Mouse (Mus musculus): Measurements from ENCODE around the gene Oosp1. TPM values are rescaled to one million over a fixed set of nuclear protein-coding genes. Genes with fewer than 3 reads are reported as not detected.

Oosp1 gene
- total RNA-seq, 2 experiments from 2014 or later: not detected

- peak; percentile 92 for ATAC-seq (replicated peaks; ENCODE audit: low FRiP score, low TSS enrichment, poor library complexity, severe bottlenecking)
Observed at GRCm38 (mm10) chr19:11625231-11625630, 65.7 kb downstream of the Oosp1 start.

DNA sequence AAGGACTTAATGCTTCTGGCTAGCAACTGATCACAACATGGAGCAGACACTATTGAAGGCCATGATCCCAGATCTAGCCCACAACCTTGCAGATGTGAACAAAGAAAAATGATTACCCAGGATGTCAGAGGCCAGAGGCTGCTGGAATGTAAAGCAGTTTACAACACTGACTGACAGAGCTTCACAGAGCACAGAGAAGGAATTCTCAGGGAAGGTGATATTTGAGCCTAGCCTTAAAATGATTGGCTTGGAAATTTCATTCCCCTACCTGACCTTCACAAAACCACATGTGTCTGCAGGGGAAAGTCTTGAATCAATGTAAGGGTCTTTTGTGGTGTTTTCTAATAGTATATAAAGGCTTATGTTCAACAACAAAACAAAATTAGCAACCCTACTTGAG, 66.2 kb downstream of the Oosp1 start:
- no peak for ATAC-seq (replicated peaks; ENCODE audit: low FRiP score, low TSS enrichment, poor library complexity, severe bottlenecking)

DNA sequence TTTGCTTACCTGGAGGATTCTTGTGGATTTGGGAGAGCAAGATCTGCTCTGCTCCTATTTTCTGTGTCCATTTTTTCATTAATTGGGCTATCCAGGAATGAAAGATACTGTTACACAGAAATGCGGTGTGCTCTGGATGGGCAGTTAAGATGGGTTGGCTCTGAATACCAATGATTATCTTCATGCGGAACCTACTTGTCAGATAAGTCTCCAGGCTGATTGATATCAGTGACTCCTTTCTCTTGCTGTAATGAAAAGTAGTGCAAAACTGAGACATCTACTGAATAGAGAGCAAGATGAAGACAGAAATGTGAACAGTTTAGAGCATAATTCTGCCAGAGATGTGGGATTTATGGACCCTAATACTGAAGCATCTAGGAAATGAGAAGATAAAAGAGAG, 67.4 kb downstream of the Oosp1 start, which contains the start of gene Ms4a2:
TSS of gene Ms4a2 (minus strand) at position 169 of the 400 bp plus-strand sequence.
- ATAC-seq (replicated peaks; ENCODE audit: low FRiP score, low TSS enrichment, poor library complexity, severe bottlenecking): no peak

GRCm38 (mm10) chr19:11617983-11618382, 73.0 kb downstream of the Oosp1 start:
- peak; percentile 80 for ATAC-seq (replicated peaks; ENCODE audit: low FRiP score, low TSS enrichment, poor library complexity, severe bottlenecking)

Other genes with a start within 250 kb of the Oosp1 start
- 2.6 and 17.3 TPM in 2 replicates for gene Ms4a4b, start 247.6 kb downstream of the Oosp1 start, total RNA-seq (2014; fragmentation: Nextera tagmentation)
- gene Ms4a4b, start 247.6 kb downstream of the Oosp1 start, total RNA-seq (2017): 14.1 TPM in 1 of 2 replicates, not detected in the other
- gene Ms4a6c, start 221.8 kb downstream of the Oosp1 start, total RNA-seq (2014; fragmentation: Nextera tagmentation): 1.3 TPM in 1 of 2 replicates, not detected in the other
- gene Ms4a6c, start 221.8 kb downstream of the Oosp1 start, total RNA-seq (2017): 0.85 and 4.3 TPM in 2 replicates
- 0.59 and 1.0 TPM in 2 replicates for gene Gm8369, start 205.2 kb downstream of the Oosp1 start, total RNA-seq (2014; fragmentation: Nextera tagmentation)
- not detected in 2 replicates for gene Gm8369, start 205.2 kb downstream of the Oosp1 start, total RNA-seq (2017)
- gene Ms4a6b, start 174.6 kb downstream of the Oosp1 start, total RNA-seq (2014; fragmentation: Nextera tagmentation): 2.2 and 5.3 TPM in 2 replicates
- gene Ms4a6b, start 174.6 kb downstream of the Oosp1 start, total RNA-seq (2017): 0.69 and 2.1 TPM in 2 replicates
- not detected in 2 replicates for gene Ms4a4d, start 154.3 kb downstream of the Oosp1 start, total RNA-seq (2014; fragmentation: Nextera tagmentation)
- gene Ms4a4d, start 154.3 kb downstream of the Oosp1 start, total RNA-seq (2017): not detected in 2 replicates
- not detected in 2 replicates for gene Ms4a6d, start 86.3 kb downstream of the Oosp1 start, total RNA-seq (2014; fragmentation: Nextera tagmentation)
- gene Ms4a6d, start 86.3 kb downstream of the Oosp1 start, total RNA-seq (2017): not detected in 2 replicates
- 0.96 and 1.6 TPM in 2 replicates for gene Ms4a2, start 67.4 kb downstream of the Oosp1 start, total RNA-seq (2014; fragmentation: Nextera tagmentation)
- gene Ms4a2, start 67.4 kb downstream of the Oosp1 start, total RNA-seq (2017): 2.8 and 5.3 TPM in 2 replicates
- 5.3 TPM in 1 of 2 replicates, not detected in the other for gene Ms4a3, start 50.3 kb downstream of the Oosp1 start, total RNA-seq (2014; fragmentation: Nextera tagmentation)
- 0.14 and 3.0 TPM in 2 replicates for gene Ms4a3, start 50.3 kb downstream of the Oosp1 start, total RNA-seq (2017)
- gene Oosp2, start 30.6 kb downstream of the Oosp1 start, total RNA-seq (2014; fragmentation: Nextera tagmentation): not detected in 2 replicates
- not detected in 2 replicates for gene Oosp2, start 30.6 kb downstream of the Oosp1 start, total RNA-seq (2017)
- not detected in 2 replicates for gene Oosp3, start 5.9 kb upstream of the Oosp1 start, total RNA-seq (2014; fragmentation: Nextera tagmentation)
- gene Oosp3, start 5.9 kb upstream of the Oosp1 start, total RNA-seq (2017): not detected in 2 replicates
- not detected in 2 replicates for gene Gif, start 56.4 kb upstream of the Oosp1 start, total RNA-seq (2014; fragmentation: Nextera tagmentation)
- gene Gif, start 56.4 kb upstream of the Oosp1 start, total RNA-seq (2017): not detected in 2 replicates
- 73.6 and 85.5 TPM in 2 replicates for gene Mrpl16, start 79.2 kb upstream of the Oosp1 start, total RNA-seq (2014; fragmentation: Nextera tagmentation)
- gene Mrpl16, start 79.2 kb upstream of the Oosp1 start, total RNA-seq (2017): 112 and 131 TPM in 2 replicates
- 5.6 and 8.0 TPM in 2 replicates for gene Stx3, start 128.3 kb upstream of the Oosp1 start, total RNA-seq (2014; fragmentation: Nextera tagmentation)
- gene Stx3, start 128.3 kb upstream of the Oosp1 start, total RNA-seq (2017): 6.2 and 16.5 TPM in 2 replicates
- gene Olfr1417, start 148.1 kb upstream of the Oosp1 start, total RNA-seq (2014; fragmentation: Nextera tagmentation): not detected in 2 replicates
- gene Olfr1417, start 148.1 kb upstream of the Oosp1 start, total RNA-seq (2017): 0.28 TPM in 1 of 2 replicates, not detected in the other
- gene Olfr1418, start 169.9 kb upstream of the Oosp1 start, total RNA-seq (2014; fragmentation: Nextera tagmentation): not detected in 2 replicates
- not detected in 2 replicates for gene Olfr1418, start 169.9 kb upstream of the Oosp1 start, total RNA-seq (2017)
- not detected in 2 replicates for gene Olfr1419, start 184.0 kb upstream of the Oosp1 start, total RNA-seq (2014; fragmentation: Nextera tagmentation)
- not detected in 2 replicates for gene Olfr1419, start 184.0 kb upstream of the Oosp1 start, total RNA-seq (2017)
- gene Olfr1420, start 195.4 kb upstream of the Oosp1 start, total RNA-seq (2014; fragmentation: Nextera tagmentation): not detected in 2 replicates
- not detected in 2 replicates for gene Olfr1420, start 195.4 kb upstream of the Oosp1 start, total RNA-seq (2017)
- 21.1 and 28.6 TPM in 2 replicates for gene Patl1, start 221.2 kb upstream of the Oosp1 start, total RNA-seq (2014; fragmentation: Nextera tagmentation)
- 10.4 and 11.0 TPM in 2 replicates for gene Patl1, start 221.2 kb upstream of the Oosp1 start, total RNA-seq (2017)

Measured in megakaryocyte-erythroid progenitor cell, adult 5-6 weeks (primary cell).